ENCODE assay signal across 8 mouse cellular contexts in genomic region chr1:84621308-84621707, GRCm38 (mm10).
DNase-seq lines count a peak whose midpoint lies in the region; ATAC-seq lines count a peak whose summit lies in the region.

No protein-coding gene starts in this region.

- H3K9ac ChIP-seq in kidney, embryonic 15.5 days = no peak overlapping the region
- no peak overlapping the region for H3K9ac ChIP-seq in hindbrain, embryonic 16.5 days (ENCODE audit: low read depth, low read length)
- H3K9ac ChIP-seq in midbrain, embryonic 15.5 days = no peak overlapping the region

- no peak overlapping the region for H3K4me3 ChIP-seq in kidney, embryonic 15.5 days (replicated peaks)
- no peak overlapping the region for H3K4me3 ChIP-seq in hindbrain, embryonic 16.5 days (ENCODE audit: low read length)
- no peak overlapping the region for H3K4me3 ChIP-seq in midbrain, embryonic 15.5 days

- H3K4me1 ChIP-seq in kidney, embryonic 15.5 days = no peaks in the 10 kb centered on the region
- H3K4me1 ChIP-seq in hindbrain, embryonic 16.5 days (ENCODE audit: control insufficient read depth, insufficient read depth, low read depth, low read length) = peaks cover 25% of the 10 kb centered on the region
- H3K4me1 ChIP-seq in midbrain, embryonic 15.5 days = peaks cover 52% of the 10 kb centered on the region

- no peak for DNase-seq in kidney, postnatal 25 days
- peak; percentile 60 for DNase-seq in embryo, embryonic 10.5 days (ENCODE audit: low spot score)
- DNase-seq in telencephalon, adult 2 months (ENCODE audit: low read depth, low spot score) = peak; percentile 54
- DNase-seq in heart, adult 11 months = no peak

- H3K27ac ChIP-seq in kidney, embryonic 15.5 days = no peak overlapping the region
- H3K27ac ChIP-seq in hindbrain, embryonic 16.5 days (ENCODE audit: low read depth, low read length) = peak overlapping the region; percentile 73
- H3K27ac ChIP-seq in midbrain, embryonic 15.5 days = peak overlapping the region; percentile 84

- H3K4me2 ChIP-seq in kidney, embryonic 15.5 days = no peak overlapping the region
- peak overlapping the region; percentile 27 for H3K4me2 ChIP-seq in hindbrain, embryonic 16.5 days (ENCODE audit: low read length)
- peak overlapping the region; percentile 15; the same call in 1 of the 2 replicates for H3K4me2 ChIP-seq in midbrain, embryonic 15.5 days

- WGBS in kidney, embryonic 15.5 days = 59% methylated on average over 3 of the region's 3 CpGs
- WGBS in hindbrain, embryonic 16.5 days = 26% methylated on average over 3 of the region's 3 CpGs
- WGBS in midbrain, embryonic 15.5 days = 21% methylated on average over 3 of the region's 3 CpGs

- H3K36me3 ChIP-seq in kidney, embryonic 15.5 days = no peaks in the 10 kb centered on the region
- no peaks in the 10 kb centered on the region for H3K36me3 ChIP-seq in hindbrain, embryonic 16.5 days (ENCODE audit: control insufficient read depth, insufficient read depth, low read length)
- no peaks in the 10 kb centered on the region for H3K36me3 ChIP-seq in midbrain, embryonic 15.5 days (replicated peaks)

- ATAC-seq in kidney, embryonic 15.5 days (replicated peaks; ENCODE audit: low FRiP score) = peak; percentile 80
- ATAC-seq in hindbrain, embryonic 16.5 days = peak; percentile 87
- peak; percentile 89 for ATAC-seq in midbrain, embryonic 15.5 days (replicated peaks)
- ATAC-seq in megakaryocyte, adult 5-6 weeks (ENCODE audit: poor library complexity, severe bottlenecking) = no peak

- H3K9me3 ChIP-seq in kidney, embryonic 15.5 days (replicated peaks) = no peaks in the 10 kb centered on the region
- no peaks in the 10 kb centered on the region for H3K9me3 ChIP-seq in hindbrain, embryonic 16.5 days (ENCODE audit: control insufficient read depth, low read length)
- no peaks in the 10 kb centered on the region for H3K9me3 ChIP-seq in midbrain, embryonic 15.5 days

- H3K27me3 ChIP-seq in kidney, embryonic 15.5 days = no peaks in the 10 kb centered on the region
- no peaks in the 10 kb centered on the region for H3K27me3 ChIP-seq in hindbrain, embryonic 16.5 days (replicated peaks; ENCODE audit: control insufficient read depth, insufficient read depth, low read length)
- no peaks in the 10 kb centered on the region for H3K27me3 ChIP-seq in midbrain, embryonic 15.5 days (replicated peaks)

Comparison
In these comparisons a context has a peak if more than half of its experiments do, and no peak if none do; other contexts are left out.
1. DNase-seq: peak in embryo, embryonic 10.5 days (single experiment) and telencephalon, adult 2 months (single experiment); none in kidney, postnatal 25 days (0 of 2) and heart, adult 11 months (single experiment).